ENCODE assay signal across 12 mouse cellular contexts in the genomic region with DNA sequence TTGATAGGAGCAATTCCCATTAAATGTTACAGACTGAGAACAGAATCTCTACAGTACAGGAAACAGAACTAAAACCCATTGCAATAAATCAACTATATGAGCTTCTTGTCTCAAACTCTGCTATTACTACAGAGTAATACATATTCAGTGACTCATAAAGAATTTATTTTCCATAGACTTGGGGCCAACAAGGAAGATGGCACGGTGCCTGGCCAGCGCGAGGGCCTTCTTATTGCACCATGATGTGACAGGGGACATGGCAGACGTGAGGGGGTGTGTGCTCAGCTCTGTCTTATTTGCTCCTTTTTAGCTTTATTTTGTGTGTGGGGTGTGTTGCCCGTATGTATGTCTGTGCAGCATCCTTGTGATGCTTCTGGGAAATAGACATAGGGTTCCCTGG. TPM values are rescaled to one million over a fixed set of nuclear protein-coding genes. Genes with fewer than 3 reads are reported as not detected.
DNase-seq lines count a peak whose midpoint lies in the region; ATAC-seq and TF ChIP-seq lines count a peak whose summit lies in the region.
"Had no signal": no experiment of that assay in that cellular context is flagged by ENCODE, and none has a peak within 500 bp of the region (broad histone marks: within the 10 kb centered on the region; RNA-seq: fewer than 3 reads in every experiment).

No protein-coding gene starts in this region.

- peak; percentile 11 for DNase-seq in kidney, adult 2 months
- DNase-seq in kidney, adult 11 months, result no peak
- DNase-seq in right cerebral cortex, adult 18-20 months, result peak; percentile 8
- no peak for DNase-seq in right cerebral cortex, postnatal 10 days (ENCODE audit: low spot score in 2 of 2)
- peak; percentile 74 for DNase-seq in lung, postnatal 10 days
- DNase-seq in neural tube, embryonic 10.5 days (ENCODE audit: extremely low spot score, low spot score), result no peak
- DNase-seq in spleen, adult 12 weeks (ENCODE audit: low spot score), result no peak
- DNase-seq: liver; retina, postnatal 1 day had no signal

- H3K27me3 ChIP-seq in kidney, adult 2 months (replicated peaks; ENCODE audit: control insufficient read depth, insufficient read depth, low read length), result no peaks in the 10 kb centered on the region
- H3K27me3 ChIP-seq: forebrain, embryonic 13.5 days had no signal

- WGBS in kidney, adult 2 months, result 72% methylated on average over 5 of the region's 5 CpGs

- no peaks in the 10 kb centered on the region for H3K36me3 ChIP-seq in kidney, adult 2 months (ENCODE audit: control insufficient read depth, insufficient read depth, low read length)

- H3K27ac ChIP-seq in kidney, adult 2 months (ENCODE audit: insufficient read depth, low read depth, low read length), result no peak overlapping the region
- H3K27ac ChIP-seq: forebrain, embryonic 13.5 days had no signal

- TF ChIP-seq POLR2A in kidney, adult 2 months (IDR thresholded peaks at IDR 0.05; ENCODE audit: low read depth, low read length), result no peak

- no peaks in the 10 kb centered on the region for H3K4me1 ChIP-seq in kidney, adult 2 months (ENCODE audit: control insufficient read depth, insufficient read depth, low read length)
- H3K4me1 ChIP-seq: forebrain, embryonic 13.5 days had no signal

- no peak overlapping the region for H3K4me3 ChIP-seq in kidney, adult 2 months (ENCODE audit: insufficient read depth, low read depth, low read length)
- H3K4me3 ChIP-seq: forebrain, embryonic 13.5 days had no signal

- no peak for ATAC-seq in erythroid progenitor cell, adult 5-6 weeks (replicated peaks; ENCODE audit: low FRiP score, poor library complexity, severe bottlenecking)
- ATAC-seq: forebrain, embryonic 13.5 days; midbrain, embryonic 16.5 days had no signal

- TF ChIP-seq CTCF in kidney, adult 2 months (conservative IDR thresholded peaks at IDR 0.05; ENCODE audit: insufficient read depth, insufficient read length, low read depth, low read length), result no peak

RNA-seq across cellular contexts. Expression of a gene that starts 37.8 kb away (rescaled TPM):
- polyA plus RNA-seq in kidney, adult 2 months (2012; rRNA removed), result 27.1 and 30.3 TPM in 2 replicates
- total RNA-seq in erythroid progenitor cell, adult 5-6 weeks (2015; ENCODE audit: low replicate concordance), result 99.5 and 101 TPM in 2 replicates
- 62.0 and 77.4 TPM in 2 replicates for total RNA-seq in erythroid progenitor cell, adult 5-6 weeks (2017; ENCODE audit: low replicate concordance)

Comparison
In these comparisons a context has a peak if more than half of its experiments do, and no peak if none do; other contexts are left out.
1. DNase-seq: peak in kidney, adult 2 months (single experiment), right cerebral cortex, adult 18-20 months (single experiment) and lung, postnatal 10 days (single experiment); none in kidney, adult 11 months (single experiment), right cerebral cortex, postnatal 10 days (0 of 2), neural tube, embryonic 10.5 days (single experiment) and spleen, adult 12 weeks (single experiment).